Mouse (Mus musculus) stomach, postnatal 0 days (tissue): Measurements from ENCODE around the gene Efna5. TPM values are rescaled to one million over a fixed set of nuclear protein-coding genes. Genes with fewer than 3 reads are reported as not detected.

Experiments used
- ATAC-seq: fragments of 200-750 bp; cut with Nextera tagmentation; 2 replicates; pipeline ENCODE4 v1.8.0; 2017; ENCODE audit not compliant: low FRiP score, low TSS enrichment
- DNase-seq: peaks from one replicate; pipeline ENCODE4 v3.0.0-alpha.2; 2016; ENCODE audit warnings: low spot score
- H3K27ac ChIP-seq: fragments of 300-500 bp; sonication (generic); replicated peaks from 2 replicates; pipeline ENCODE4 v1.5.1; 2014; ENCODE audit warnings: mild to moderate bottlenecking, control low read depth
- H3K27me3 ChIP-seq: fragments of 300-500 bp; sonication (generic); 2 replicates; pipeline ENCODE4 v1.6.1; 2014; ENCODE audit warnings: low read length; ENCODE audit not compliant: control insufficient read depth, insufficient read depth
- H3K36me3 ChIP-seq: fragments of 300-500 bp; sonication (generic); 2 replicates; pipeline ENCODE4 v1.6.1; 2014; ENCODE audit warnings: low read length, mixed read lengths; ENCODE audit not compliant: control insufficient read depth, insufficient read depth
- H3K4me1 ChIP-seq: fragments of 300-500 bp; sonication (generic); replicated peaks from 2 replicates; pipeline ENCODE4 v1.6.1; 2014; ENCODE audit warnings: antibody characterized with exemption; ENCODE audit not compliant: control insufficient read depth, insufficient read depth
- H3K4me2 ChIP-seq: fragments of 300-500 bp; sonication (generic); replicated peaks from 2 replicates; pipeline ENCODE4 v1.6.1; 2014; ENCODE audit warnings: low read depth, mild to moderate bottlenecking, control low read depth, moderate library complexity
- H3K4me3 ChIP-seq: fragments of 300-500 bp; sonication (generic); 2 replicates; pipeline ENCODE4 v1.5.1; 2014; ENCODE audit warnings: low read depth, low read length, control low read depth
- H3K9ac ChIP-seq: fragments of 300-500 bp; sonication (generic); 2 replicates; pipeline ENCODE4 v1.6.1; 2014; ENCODE audit warnings: mild to moderate bottlenecking, low read length, control low read depth, mixed read lengths
- H3K9me3 ChIP-seq: fragments of 300-500 bp; sonication (generic); 2 replicates; pipeline ENCODE4 v1.6.1; 2016; ENCODE audit warnings: low read length; ENCODE audit not compliant: control insufficient read depth
- CTCF ChIP-seq: IDR thresholded peaks from 2 replicates; pipeline ENCODE4 v1.5.1; 2016; ENCODE audit warnings: antibody characterized with exemption, low read depth, mild to moderate bottlenecking, moderate library complexity
- EP300 ChIP-seq: optimal IDR thresholded peaks from 2 replicates; pipeline ENCODE3; 2016; ENCODE audit warnings: antibody characterized with exemption
- WGBS: fragments of 180-500 bp; shearing (Covaris S2); extraction: QIAGEN DNeasy Blood & Tissue Kit; methylation state at CpG from one replicate; pipeline ENCODE4 v1.1.7; 2014; 5-methylcytosine and 5-hydroxymethylcytosine counted together
- polyA plus RNA-seq: library from polyadenylated mRNA; unstranded; fragments of >200 nt; fragmentation: Nextera tagmentation; extraction: Ambion mirVana; gene quantifications from 2 replicates; pipeline ENCODE4 v1.2.1, GENCODE M21; 2015

The Efna5 gene
- polyA plus RNA-seq, 1 experiment from 2014 or later, result 23.9 TPM

- H3K4me1 ChIP-seq, result peaks cover 4% of the 10 kb centered on the region; the same call in 1 of the 2 replicates
- H3K4me2 ChIP-seq, result no peak overlapping the region
- no peaks in the 10 kb centered on the region for H3K27me3 ChIP-seq
- DNase-seq, result no peak
- no peak for ATAC-seq
- no peak overlapping the region for H3K4me3 ChIP-seq
- WGBS, result 77% methylated on average over 6 of the region's 6 CpGs
- H3K9ac ChIP-seq, result no peak overlapping the region
- H3K9me3 ChIP-seq, result no peaks in the 10 kb centered on the region
- H3K36me3 ChIP-seq, result no peaks in the 10 kb centered on the region
- TF ChIP-seq CTCF, result no peak
- no peak for TF ChIP-seq EP300
- H3K27ac ChIP-seq, result no peak overlapping the region
These were observed 141.1 kb downstream of the Efna5 start for GRCm38 (mm10) chr17:62739993-62740392.

GRCm38 (mm10) chr17:62737404-62737803, 143.7 kb downstream of the Efna5 start:
- Histone ChIP-seq H3K9ac (no peak overlapping the region), H3K4me3 (no peak overlapping the region), H3K4me1 (peaks cover 4% of the 10 kb centered on the region; the same call in 1 of the 2 replicates), H3K27me3 (no peaks in the 10 kb centered on the region), H3K27ac (no peak overlapping the region), H3K36me3 (no peaks in the 10 kb centered on the region), H3K4me2 (no peak overlapping the region), H3K9me3 (no peaks in the 10 kb centered on the region)
- DNase-seq (no peak), ATAC-seq (no peak)
- TF ChIP-seq CTCF (no peak), EP300 (no peak)
- 82% methylated on average over 6 of the region's 6 CpGs for WGBS

- H3K4me2 ChIP-seq, result no peak overlapping the region
- DNase-seq (no peak), ATAC-seq (no peak)
- H3K27ac ChIP-seq, result no peak overlapping the region
- no peaks in the 10 kb centered on the region for H3K27me3 ChIP-seq
- H3K9me3 ChIP-seq, result no peaks in the 10 kb centered on the region
- no peak overlapping the region for H3K4me3 ChIP-seq
- 21% methylated on average over 11 of the region's 11 CpGs for WGBS
- no peak for TF ChIP-seq CTCF
- TF ChIP-seq EP300, result no peak
- no peak overlapping the region for H3K9ac ChIP-seq
- peaks cover 4% of the 10 kb centered on the region; the same call in 1 of the 2 replicates for H3K4me1 ChIP-seq
- no peaks in the 10 kb centered on the region for H3K36me3 ChIP-seq
These were observed 145.2 kb downstream of the Efna5 start for GRCm38 (mm10) chr17:62735943-62736342.

- ATAC-seq (no peak), DNase-seq (no peak)
- no peak overlapping the region for H3K4me2 ChIP-seq
- no peaks in the 10 kb centered on the region for H3K36me3 ChIP-seq
- H3K27me3 ChIP-seq, result no peaks in the 10 kb centered on the region
- H3K9me3 ChIP-seq, result no peaks in the 10 kb centered on the region
- H3K9ac ChIP-seq, result no peak overlapping the region
- no peak for TF ChIP-seq CTCF
- no peak for TF ChIP-seq EP300
- no peak overlapping the region for H3K27ac ChIP-seq
- no peak overlapping the region for H3K4me3 ChIP-seq
- H3K4me1 ChIP-seq, result peaks cover 4% of the 10 kb centered on the region; the same call in 1 of the 2 replicates
- WGBS, result 33% methylated on average over 10 of the region's 10 CpGs
These were observed 146.2 kb downstream of the Efna5 start for GRCm38 (mm10) chr17:62734901-62735300.

- TF ChIP-seq CTCF (no peak), EP300 (no peak)
- DNase-seq, result no peak
- 76% methylated on average over 4 of the region's 4 CpGs for WGBS
These were observed 147.1 kb downstream of the Efna5 start for GRCm38 (mm10) chr17:62734067-62734466.

GRCm38 (mm10) chr17:62729754-62730470, 151.2 kb downstream of the Efna5 start:
- H3K4me2 ChIP-seq, result no peak overlapping the region
- no peak overlapping the region for H3K4me3 ChIP-seq
- 65% methylated on average over 10 of the region's 10 CpGs for WGBS
- no peaks in the 10 kb centered on the region for H3K9me3 ChIP-seq
- no peaks in the 10 kb centered on the region for H3K4me1 ChIP-seq
- no peak overlapping the region for H3K9ac ChIP-seq
- H3K27me3 ChIP-seq, result no peaks in the 10 kb centered on the region
- TF ChIP-seq CTCF (no peak), EP300 (no peak)
- DNase-seq (no peak), ATAC-seq (no peak)
- no peaks in the 10 kb centered on the region for H3K36me3 ChIP-seq
- H3K27ac ChIP-seq, result no peak overlapping the region

More at GRCm38 (mm10) chr17:62734067-62734466, 147.1 kb downstream of the Efna5 start:
- H3K9ac ChIP-seq, result no peak overlapping the region
- no peaks in the 10 kb centered on the region for H3K27me3 ChIP-seq
- H3K27ac ChIP-seq, result no peak overlapping the region
- H3K36me3 ChIP-seq, result no peaks in the 10 kb centered on the region
- H3K4me3 ChIP-seq, result no peak overlapping the region
- H3K4me2 ChIP-seq, result no peak overlapping the region
- ATAC-seq, result no peak
- peaks cover 4% of the 10 kb centered on the region; the same call in 1 of the 2 replicates for H3K4me1 ChIP-seq
- H3K9me3 ChIP-seq, result no peaks in the 10 kb centered on the region
